Mouse (Mus musculus) heart, postnatal 25 days (tissue): Measurements from ENCODE around the gene Trim72. TPM values are rescaled to one million over a fixed set of nuclear protein-coding genes. Genes with fewer than 3 reads are reported as not detected.
"Not testable (repeated sequence)": the region's sequence is repeated elsewhere in the genome, so short reads cannot be mapped to it uniquely, and the experiment has no call there.

Source experiments
- DNase-seq: peaks from one replicate; pipeline ENCODE4 v3.0.0; 2022; ENCODE audit warnings: low spot score
- intact Hi-C: fragments of 180-260 bp; cut with DNase I; formaldehyde crosslinking; loops from one replicate; pipeline ENCODE4 v1.15.1; 2025
- total RNA-seq, 2 experiments: library from RNA; stranded (reverse); gene quantifications; 2 replicates each; pipeline ENCODE4 v1.2.3; 2021

Gene Trim72
- total RNA-seq, 2 experiments from 2014 or later = 301 to 325 TPM

GRCm38 (mm10) chr7:128004487-128005362 lies 976 bp downstream of the Trim72 start:
- DNase-seq = no peak
- intact Hi-C loops = loop anchor here (5.0 kb wide), 1 partner anchor 203 kb away; the partner anchor contains the start of gene Cox6a2

GRCm38 (mm10) chr7:128006193-128006592 lies 2.4 kb downstream of the Trim72 start:
- intact Hi-C loops = loop anchor here (5.0 kb wide), 1 partner anchor 201 kb away; the partner anchor contains the start of gene Cox6a2
- DNase-seq = no peak

- no peak for DNase-seq
- intact Hi-C loops = loop anchor here (5.0 kb wide), 1 partner anchor 197 kb away; the partner anchor contains the start of gene Cox6a2
Measured at GRCm38 (mm10) chr7:128009715-128010340, 6.1 kb downstream of the Trim72 start.

- intact Hi-C loops = no loop called here
- no peak for DNase-seq
Measured at GRCm38 (mm10) chr7:128012136-128012780, 8.5 kb downstream of the Trim72 start.

DNA sequence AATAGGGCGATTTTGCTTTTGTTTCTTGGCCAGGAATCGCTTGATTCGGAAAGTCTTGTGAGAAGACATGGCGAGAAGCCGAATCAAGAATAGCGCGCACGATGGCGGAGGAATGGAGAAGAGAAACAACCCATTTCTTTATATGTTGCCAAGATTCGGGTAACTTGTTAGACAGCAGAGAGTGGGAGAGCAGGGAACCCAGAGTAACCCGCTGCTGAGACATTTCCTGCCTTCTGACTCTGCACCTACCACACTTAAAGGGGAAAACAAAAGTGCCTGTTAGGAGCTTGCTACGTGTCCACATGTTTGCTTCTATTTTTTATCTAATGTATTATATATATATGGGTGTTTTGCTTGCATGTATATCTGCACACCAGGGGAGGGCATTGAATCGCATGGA lies 9.4 kb downstream of the Trim72 start:
- intact Hi-C loops = no loop called here
- DNase-seq = no peak

DNA sequence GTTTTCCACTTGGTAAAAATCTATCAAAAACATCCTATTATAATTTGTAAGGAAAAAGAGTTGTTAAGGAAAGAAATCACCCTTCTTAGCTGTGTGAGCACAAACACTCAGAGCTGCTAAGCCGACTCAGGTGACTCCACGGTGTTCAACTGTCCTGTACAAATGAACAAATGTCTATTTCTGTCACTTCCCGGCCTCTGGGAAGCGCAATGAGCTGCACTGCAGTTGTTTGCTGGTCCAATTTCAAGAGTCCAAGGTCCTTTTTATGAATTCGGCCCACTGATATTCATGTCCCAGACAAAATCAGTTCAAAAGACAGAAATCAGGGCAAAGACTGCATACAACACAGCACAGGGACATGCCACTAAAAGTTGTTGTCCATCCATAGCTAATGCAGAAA lies 12.4 kb downstream of the Trim72 start:
- intact Hi-C loops = not testable (repeated sequence)

GRCm38 (mm10) chr7:128016650-128017049 lies 12.9 kb downstream of the Trim72 start:
- DNase-seq = no peak
- intact Hi-C loops = no loop called here

More for the DNA sequence above, 12.4 kb downstream of the Trim72 start:
- not testable (repeated sequence) for DNase-seq

DNA sequence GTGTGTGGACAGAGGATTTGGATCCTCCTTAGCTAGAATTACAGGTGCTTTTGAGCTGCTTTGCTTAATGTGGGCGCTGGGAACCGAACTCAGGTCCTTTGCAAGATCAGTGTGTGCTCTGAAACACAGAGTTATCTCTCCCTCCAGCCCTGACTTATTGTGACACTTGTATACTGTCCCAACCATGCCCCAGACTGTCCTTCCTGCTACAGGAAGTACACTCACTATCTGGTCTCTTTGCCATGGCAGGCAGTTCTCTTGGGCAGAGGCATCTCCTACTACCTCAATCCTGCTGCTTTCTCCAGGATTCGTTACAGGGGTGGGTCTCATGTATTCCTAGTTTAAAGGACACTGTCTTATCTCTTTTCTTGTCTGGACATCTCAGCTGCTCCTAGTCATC lies 14.5 kb downstream of the Trim72 start:
- intact Hi-C loops = no loop called here
- no peak for DNase-seq

DNA sequence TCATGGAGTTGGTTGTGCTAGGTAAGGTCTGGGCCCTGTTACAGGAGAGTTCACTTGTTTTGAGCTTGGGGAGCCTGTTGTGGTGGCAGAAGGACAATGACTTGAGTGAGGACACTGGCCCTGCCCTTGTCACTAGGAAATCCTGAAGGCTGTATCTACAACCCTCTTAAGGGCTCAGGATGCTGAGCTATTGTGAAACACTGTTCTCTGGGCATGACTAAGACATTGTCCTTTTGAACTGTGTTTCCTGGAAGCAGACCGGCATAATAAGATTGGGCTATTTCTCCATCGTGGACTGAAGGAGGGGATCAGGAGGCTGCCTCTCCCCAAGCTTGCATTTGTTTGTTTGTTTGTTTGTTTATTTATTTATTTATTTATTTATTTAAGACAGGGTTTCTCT lies 15.4 kb downstream of the Trim72 start:
- DNase-seq = no peak
- intact Hi-C loops = no loop called here

GRCm38 (mm10) chr7:128022974-128023373 lies 19.2 kb downstream of the Trim72 start:
- DNase-seq = no peak
- intact Hi-C loops = no loop called here

DNA sequence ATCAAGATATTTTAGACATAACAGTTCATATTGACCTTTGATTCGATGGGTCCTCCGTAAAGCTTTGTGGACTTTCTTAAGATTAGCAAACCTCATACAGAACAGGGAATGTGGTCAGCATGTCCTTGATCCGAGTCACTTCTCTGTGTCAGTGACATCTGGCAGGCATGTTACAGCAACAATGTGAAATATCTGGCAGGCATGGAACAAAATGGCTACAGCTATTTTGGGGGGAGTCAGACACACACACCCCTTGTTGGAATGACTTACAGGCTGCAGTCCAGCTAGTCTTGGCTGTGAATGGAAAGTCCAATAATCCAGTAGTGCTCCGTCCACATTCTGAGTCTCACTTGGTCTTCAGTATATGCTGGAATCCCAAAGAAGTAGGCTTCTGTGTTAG lies 19.8 kb downstream of the Trim72 start:
- intact Hi-C loops = no loop called here
- no peak for DNase-seq

- intact Hi-C loops = no loop called here
- no peak for DNase-seq
Measured at GRCm38 (mm10) chr7:128024364-128024763, 20.6 kb downstream of the Trim72 start.

DNA sequence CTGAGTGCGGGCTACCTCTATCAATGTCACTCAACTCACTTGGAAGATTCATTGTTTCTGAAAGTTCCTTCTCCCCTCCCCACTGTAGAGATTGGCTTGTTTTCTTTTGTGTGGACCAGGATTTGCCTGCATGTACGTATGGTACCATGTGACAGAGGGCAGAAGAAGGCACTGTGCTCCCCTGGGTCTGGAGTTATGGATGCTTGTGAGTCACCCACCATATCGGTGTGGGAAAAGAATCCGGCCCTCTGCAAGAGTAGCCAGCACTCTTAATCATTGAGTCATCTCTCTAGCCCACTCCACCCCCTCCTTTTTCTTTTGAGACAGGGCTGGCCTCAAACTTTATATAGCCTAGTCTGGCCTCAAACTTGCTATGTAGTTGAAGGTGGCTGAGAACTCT lies 21.2 kb downstream of the Trim72 start:
- intact Hi-C loops = no loop called here
- DNase-seq = no peak

GRCm38 (mm10) chr7:128025381-128025780 lies 21.6 kb downstream of the Trim72 start:
- intact Hi-C loops = no loop called here
- DNase-seq = no peak

- DNase-seq = no peak
- intact Hi-C loops = no loop called here
Measured at GRCm38 (mm10) chr7:128031403-128031976, 27.7 kb downstream of the Trim72 start.

- no peak for DNase-seq
- intact Hi-C loops = no loop called here
Measured at GRCm38 (mm10) chr7:128032290-128032988, 28.7 kb downstream of the Trim72 start.

GRCm38 (mm10) chr7:128032989-128033293 lies 29.2 kb downstream of the Trim72 start:
- intact Hi-C loops = no loop called here
- DNase-seq = no peak

DNA sequence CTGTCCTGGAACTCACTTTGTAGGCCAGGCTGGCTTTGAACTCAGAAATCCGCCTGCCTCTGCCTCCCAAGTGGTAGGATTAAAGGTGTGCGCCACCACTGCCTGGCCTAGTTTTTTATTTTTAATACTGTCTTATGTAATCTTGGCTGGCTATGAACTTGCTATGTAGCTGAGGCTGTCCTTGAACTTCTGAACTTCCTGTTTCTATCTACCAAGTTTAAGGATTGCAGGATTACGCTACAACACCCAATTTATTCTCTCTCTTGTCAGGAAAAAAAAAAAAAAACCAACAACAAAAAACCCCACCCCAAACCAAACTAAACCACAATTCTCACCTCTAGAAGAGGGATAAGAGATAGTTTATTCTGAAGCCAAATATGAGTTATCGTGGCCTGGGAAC lies 29.9 kb downstream of the Trim72 start:
- DNase-seq = no peak
- intact Hi-C loops = no loop called here

DNA sequence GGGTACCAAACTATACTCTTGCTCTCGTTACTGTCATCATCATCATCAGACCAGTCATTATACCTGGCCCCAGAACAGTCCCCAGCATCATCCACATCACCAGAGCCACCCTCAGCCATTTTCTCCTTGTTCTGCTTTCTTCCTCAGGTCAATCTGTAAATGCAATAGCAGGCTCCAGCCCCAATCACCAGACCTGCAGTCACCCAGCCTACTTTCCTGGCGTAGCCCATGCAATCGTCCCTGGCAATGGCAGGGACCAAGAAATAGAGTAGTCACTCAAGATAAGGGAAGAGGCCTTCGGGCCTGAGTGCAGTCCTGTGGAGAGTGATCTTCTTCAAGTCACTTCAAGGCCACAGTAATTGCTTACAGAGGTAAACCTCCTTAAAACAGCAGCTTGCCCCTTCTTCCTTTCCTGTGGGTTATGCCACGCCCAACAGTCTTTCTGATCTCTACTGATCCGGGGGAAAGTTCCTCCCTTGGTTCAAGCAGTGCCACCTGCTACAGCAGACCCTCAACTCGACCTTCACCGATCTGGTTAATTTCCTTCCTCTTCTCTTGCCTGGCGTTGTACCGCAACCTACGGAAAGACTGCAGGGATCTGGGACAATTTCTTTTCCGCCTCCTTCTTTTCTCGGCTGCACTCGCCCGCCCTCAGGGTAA lies 38.5 kb downstream of the Trim72 start:
- intact Hi-C loops, DNase-seq: not testable (repeated sequence)
